Mouse (Mus musculus): ENCODE measurements around the gene Gm20388. TPM values are rescaled to one million over a fixed set of nuclear protein-coding genes. Genes with fewer than 3 reads are reported as not detected.

The Gm20388 gene
- polyA plus RNA-seq, 1 experiment from 2014 or later, result not detected

DNA sequence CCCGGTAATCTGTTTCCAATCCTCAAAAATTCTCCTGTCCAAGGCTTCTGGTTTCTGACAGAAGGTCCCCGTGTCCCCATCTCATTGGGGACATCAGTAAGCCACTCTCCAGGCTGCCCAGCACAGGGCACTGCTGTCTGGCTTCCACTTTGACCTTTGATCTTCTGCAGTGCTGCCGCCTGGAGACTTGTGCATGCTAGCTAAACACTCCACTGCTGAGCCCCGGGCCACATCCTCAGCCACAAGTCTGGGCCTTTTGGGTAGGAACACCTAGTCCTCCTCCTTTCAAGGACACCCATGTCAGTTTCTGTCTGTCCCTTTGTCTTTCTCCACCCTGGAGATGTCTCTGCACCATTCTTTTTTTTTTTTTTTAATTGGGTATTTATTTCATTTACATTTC, 782.3 kb downstream of the Gm20388 start:
- H3K9me3 ChIP-seq (replicated peaks), result no peaks in the 10 kb centered on the region
- ATAC-seq (replicated peaks; ENCODE audit: insufficient number of reproducible peaks, insufficient read depth, low FRiP score, low read depth), result no peak
- H3K27ac ChIP-seq, result no peak overlapping the region
- no peak overlapping the region for H3K4me2 ChIP-seq
- H3K27me3 ChIP-seq, result 0 out of 2 replicates have a peak, but pooled peaks cover 10% of the 10 kb centered on the region
- no peaks in the 10 kb centered on the region for H3K36me3 ChIP-seq
- H3K4me1 ChIP-seq (replicated peaks), result peaks cover 27% of the 10 kb centered on the region
- no peak overlapping the region for H3K4me3 ChIP-seq
- no peak overlapping the region for H3K9ac ChIP-seq
- WGBS, result 66% methylated on average over 4 of the region's 4 CpGs

DNA sequence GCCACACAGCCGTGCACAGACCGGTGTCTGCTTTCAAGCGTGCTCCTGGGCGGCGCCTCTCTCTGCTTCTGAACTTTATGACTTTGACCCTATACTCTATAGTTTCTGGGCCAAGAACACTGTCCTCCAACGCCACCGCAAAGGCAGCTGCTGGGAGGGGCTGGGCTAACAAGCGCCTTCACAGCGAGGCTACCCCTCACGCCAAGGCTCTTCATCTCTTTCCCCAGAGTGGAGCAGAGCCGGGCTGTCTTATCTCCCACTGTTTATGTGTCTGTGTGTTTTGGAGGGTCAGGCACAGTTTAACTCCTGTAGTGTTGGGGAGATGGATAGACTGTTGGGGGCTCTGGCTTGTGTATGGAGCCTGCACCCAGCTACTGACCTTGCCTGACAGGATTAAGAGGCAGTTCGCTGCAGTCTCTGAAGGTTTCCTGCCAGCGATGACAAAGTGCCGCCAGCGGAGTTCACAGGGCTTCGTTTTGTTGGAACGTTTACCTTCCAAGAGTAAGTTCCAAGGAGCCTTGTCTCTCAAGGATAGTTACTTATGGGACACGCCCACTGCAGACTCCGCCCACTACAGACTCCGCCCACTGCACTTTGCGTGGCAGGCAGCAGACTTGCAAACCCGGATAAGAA, 783.3 kb downstream of the Gm20388 start:
- Histone ChIP-seq H3K27me3 (0 out of 2 replicates have a peak, but pooled peaks cover under 1% of the 10 kb centered on the region), H3K9me3 (replicated peaks) (no peaks in the 10 kb centered on the region), H3K4me3 (no peak overlapping the region), H3K27ac (peak overlapping the region; percentile 41; the same call in 1 of the 2 replicates), H3K4me2 (peak overlapping the region; percentile 32), H3K4me1 (replicated peaks) (peaks cover 32% of the 10 kb centered on the region), H3K9ac (no peak overlapping the region), H3K36me3 (no peaks in the 10 kb centered on the region)
- peak; percentile 34; the same call in 1 of the 2 replicates for ATAC-seq (replicated peaks; ENCODE audit: insufficient number of reproducible peaks, insufficient read depth, low FRiP score, low read depth)
- 18% methylated on average over 22 of the region's 22 CpGs for WGBS

DNA sequence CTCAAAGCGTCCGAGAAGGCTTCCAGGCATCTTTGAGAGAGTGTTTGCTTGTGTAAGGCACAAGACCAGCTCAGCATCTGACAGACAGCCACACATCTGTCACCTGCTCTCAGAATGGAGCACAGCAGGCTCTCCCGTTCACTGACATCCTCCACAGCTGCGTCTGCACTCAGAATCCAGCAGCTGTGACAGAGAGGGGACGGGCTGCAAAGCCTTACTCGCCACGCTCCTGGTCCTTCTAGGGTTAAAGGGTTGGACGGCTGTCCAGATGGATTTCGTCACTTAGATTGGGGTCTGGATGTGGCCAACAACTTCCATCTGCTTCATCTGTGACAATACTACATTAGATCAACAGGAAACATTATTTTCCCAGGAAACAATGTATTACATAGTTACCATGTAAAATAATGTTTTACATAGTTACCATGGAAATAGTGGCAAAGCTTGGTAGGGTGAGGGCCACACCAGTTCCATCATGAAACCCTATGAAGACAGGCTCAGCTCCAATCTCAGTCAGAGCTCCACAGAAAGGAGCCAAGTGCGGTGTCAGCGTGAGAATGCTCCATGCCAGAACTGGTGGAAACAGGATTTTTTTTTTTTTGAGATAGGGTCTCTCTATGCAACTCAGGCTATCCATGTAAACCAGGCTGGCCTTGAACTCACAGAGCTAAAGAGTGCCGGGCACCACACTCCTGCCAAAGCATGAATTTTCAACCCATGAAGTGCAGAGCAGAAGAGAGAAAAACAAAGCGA, 785.9 kb downstream of the Gm20388 start:
- peaks cover 38% of the 10 kb centered on the region for H3K4me1 ChIP-seq (replicated peaks)
- H3K9me3 ChIP-seq (replicated peaks), result no peaks in the 10 kb centered on the region
- peak; percentile 45; the same call in 1 of the 2 replicates for ATAC-seq (replicated peaks; ENCODE audit: insufficient number of reproducible peaks, insufficient read depth, low FRiP score, low read depth)
- WGBS, result 24% methylated on average over 13 of the region's 13 CpGs
- no peaks in the 10 kb centered on the region for H3K36me3 ChIP-seq
- H3K27ac ChIP-seq, result peak overlapping the region; percentile 57
- H3K27me3 ChIP-seq, result no peaks in the 10 kb centered on the region
- H3K4me3 ChIP-seq, result no peak overlapping the region
- no peak overlapping the region for H3K4me2 ChIP-seq
- H3K9ac ChIP-seq, result no peak overlapping the region

DNA sequence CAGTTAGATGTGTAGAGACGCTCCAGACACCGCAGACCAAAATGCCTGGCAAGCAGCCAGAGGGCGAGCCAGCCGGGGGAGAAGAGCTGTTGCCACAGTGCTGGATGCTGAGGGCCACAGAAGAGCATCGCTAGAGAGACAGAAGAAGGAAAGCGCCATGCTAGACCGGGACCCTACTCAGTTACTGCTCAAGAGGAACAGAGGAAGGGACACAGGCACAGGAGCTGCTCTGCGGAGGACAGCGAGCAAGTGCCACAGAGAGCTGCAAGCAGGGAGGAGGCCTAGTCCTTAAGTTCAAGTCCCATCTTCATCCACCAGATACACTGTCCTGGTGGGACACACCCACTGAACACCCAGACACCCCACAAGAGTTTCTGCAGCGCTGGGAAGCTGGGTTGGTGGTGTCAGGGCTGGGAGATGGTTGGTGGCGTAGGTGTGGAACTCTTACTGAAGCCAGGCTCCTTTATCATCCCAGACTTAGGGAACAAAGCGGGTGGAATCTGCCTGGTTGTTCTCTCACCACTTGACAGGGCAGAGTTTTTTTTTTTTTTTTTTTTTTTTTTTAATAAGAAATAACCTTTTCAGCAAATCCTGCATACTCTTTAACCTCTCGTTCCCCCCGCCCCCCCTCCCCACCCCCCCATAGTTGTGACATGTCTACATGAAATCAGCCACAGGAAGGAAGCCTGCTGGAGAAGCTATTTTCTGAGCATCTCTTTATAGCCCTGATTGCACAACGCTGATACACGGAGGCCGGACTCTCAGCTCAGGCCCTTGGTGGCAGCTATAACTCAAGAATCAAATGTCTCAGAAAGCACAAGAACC, 786.7 kb downstream of the Gm20388 start:
- H3K27ac ChIP-seq, result peak overlapping the region; percentile 57
- H3K36me3 ChIP-seq, result no peaks in the 10 kb centered on the region
- no peak for ATAC-seq (replicated peaks; ENCODE audit: insufficient number of reproducible peaks, insufficient read depth, low FRiP score, low read depth)
- no peak overlapping the region for H3K4me2 ChIP-seq
- H3K4me3 ChIP-seq, result no peak overlapping the region
- peaks cover 38% of the 10 kb centered on the region for H3K4me1 ChIP-seq (replicated peaks)
- no peaks in the 10 kb centered on the region for H3K9me3 ChIP-seq (replicated peaks)
- H3K27me3 ChIP-seq, result no peaks in the 10 kb centered on the region
- no peak overlapping the region for H3K9ac ChIP-seq
- WGBS, result 43% methylated on average over 17 of the region's 17 CpGs

GRCm38 (mm10) chr8:120697979-120698272, 787.3 kb downstream of the Gm20388 start:
- H3K4me2 ChIP-seq, result no peak overlapping the region
- H3K4me3 ChIP-seq, result no peak overlapping the region
- 0 out of 2 replicates have a peak overlapping the region, but pooled peaks have one; percentile 2 for H3K27ac ChIP-seq
- no peaks in the 10 kb centered on the region for H3K9me3 ChIP-seq (replicated peaks)
- H3K9ac ChIP-seq, result no peak overlapping the region
- H3K4me1 ChIP-seq (replicated peaks), result peaks cover 38% of the 10 kb centered on the region
- H3K36me3 ChIP-seq, result no peaks in the 10 kb centered on the region
- no peak for ATAC-seq (replicated peaks; ENCODE audit: insufficient number of reproducible peaks, insufficient read depth, low FRiP score, low read depth)
- no peaks in the 10 kb centered on the region for H3K27me3 ChIP-seq

DNA sequence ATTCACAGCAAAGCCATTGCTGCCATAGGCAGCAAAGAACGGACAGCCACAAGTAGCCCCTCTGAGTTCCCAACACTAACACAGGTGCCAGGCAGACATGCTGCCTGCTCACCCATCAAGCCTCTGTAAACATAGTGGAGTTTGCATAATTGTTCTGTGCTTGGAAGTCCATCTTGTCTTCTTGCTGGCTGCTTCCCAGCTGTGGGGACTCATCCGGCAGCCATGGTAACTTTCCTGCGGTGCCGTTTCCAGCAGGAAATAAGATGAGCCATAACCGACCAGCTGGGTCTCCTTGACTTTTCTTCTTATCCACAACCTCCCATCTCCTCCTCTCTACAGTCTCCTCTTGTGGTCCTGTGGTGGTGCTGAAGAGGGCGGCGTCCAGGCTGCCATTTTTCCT, 787.8 kb downstream of the Gm20388 start:
- H3K27me3 ChIP-seq, result no peaks in the 10 kb centered on the region
- peaks cover 38% of the 10 kb centered on the region for H3K4me1 ChIP-seq (replicated peaks)
- no peak for ATAC-seq (replicated peaks; ENCODE audit: insufficient number of reproducible peaks, insufficient read depth, low FRiP score, low read depth)
- 70% methylated on average over 7 of the region's 7 CpGs for WGBS
- no peak overlapping the region for H3K9ac ChIP-seq
- peak overlapping the region; percentile 71 for H3K27ac ChIP-seq
- H3K36me3 ChIP-seq, result no peaks in the 10 kb centered on the region
- no peak overlapping the region for H3K4me3 ChIP-seq
- no peak overlapping the region for H3K4me2 ChIP-seq
- no peaks in the 10 kb centered on the region for H3K9me3 ChIP-seq (replicated peaks)

DNA sequence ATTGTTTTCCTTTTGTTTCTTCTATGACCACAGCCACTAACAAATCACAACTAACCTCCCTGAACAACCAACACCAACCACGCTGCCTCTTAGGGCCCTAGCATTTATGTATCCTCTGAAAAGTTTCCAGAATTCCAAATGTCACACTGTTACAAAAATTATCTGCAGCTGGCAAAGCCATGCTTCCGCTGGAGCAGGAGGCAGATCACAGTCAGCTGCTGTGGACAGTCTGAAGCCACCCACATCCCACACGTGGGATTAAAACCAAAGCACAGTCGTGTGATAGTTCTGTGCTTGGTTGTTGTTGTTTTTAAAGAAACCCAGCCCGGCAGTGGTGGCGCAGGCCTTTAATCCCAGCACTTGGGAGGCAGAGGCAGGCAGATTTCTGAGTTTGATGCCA, 788.4 kb downstream of the Gm20388 start:
- Histone ChIP-seq H3K27ac (peak overlapping the region; percentile 71), H3K4me3 (no peak overlapping the region), H3K4me1 (replicated peaks) (peaks cover 34% of the 10 kb centered on the region), H3K36me3 (no peaks in the 10 kb centered on the region), H3K9me3 (replicated peaks) (no peaks in the 10 kb centered on the region), H3K4me2 (no peak overlapping the region), H3K27me3 (no peaks in the 10 kb centered on the region), H3K9ac (no peak overlapping the region)
- no peak for ATAC-seq (replicated peaks; ENCODE audit: insufficient number of reproducible peaks, insufficient read depth, low FRiP score, low read depth)
- 61% methylated on average over 6 of the region's 6 CpGs for WGBS

GRCm38 (mm10) chr8:120699565-120699964, 788.9 kb downstream of the Gm20388 start:
- WGBS, result 55% methylated on average over 2 of the region's 2 CpGs
- peak overlapping the region; percentile 71 for H3K27ac ChIP-seq
- H3K27me3 ChIP-seq, result 0 out of 2 replicates have a peak, but pooled peaks cover 2% of the 10 kb centered on the region
- no peak overlapping the region for H3K4me3 ChIP-seq
- H3K9me3 ChIP-seq (replicated peaks), result no peaks in the 10 kb centered on the region
- no peaks in the 10 kb centered on the region for H3K36me3 ChIP-seq
- H3K4me1 ChIP-seq (replicated peaks), result peaks cover 29% of the 10 kb centered on the region
- no peak overlapping the region for H3K4me2 ChIP-seq
- H3K9ac ChIP-seq, result no peak overlapping the region
- no peak for ATAC-seq (replicated peaks; ENCODE audit: insufficient number of reproducible peaks, insufficient read depth, low FRiP score, low read depth)

DNA sequence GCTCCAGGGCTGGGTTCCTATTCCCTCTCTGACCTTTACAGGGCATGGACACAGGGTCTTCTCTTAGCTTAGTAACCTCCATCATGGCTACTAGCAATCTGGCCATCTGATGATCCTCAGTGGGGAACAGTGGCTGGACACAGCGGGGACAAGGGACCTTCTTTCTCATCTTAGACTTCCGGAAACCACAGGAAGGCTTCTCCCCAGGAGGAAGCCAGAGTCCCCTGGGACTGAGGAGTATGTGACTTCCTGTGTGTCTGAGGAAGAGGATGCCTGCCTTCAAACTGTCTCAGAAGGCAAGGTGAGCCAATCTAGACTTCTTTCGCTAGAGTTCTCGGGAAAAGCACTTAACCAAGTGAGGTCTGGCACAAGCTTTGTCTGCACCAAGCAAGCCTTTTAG, 789.4 kb downstream of the Gm20388 start:
- no peak overlapping the region for H3K4me3 ChIP-seq
- 0 out of 2 replicates have a peak, but pooled peaks cover 3% of the 10 kb centered on the region for H3K27me3 ChIP-seq
- ATAC-seq (replicated peaks; ENCODE audit: insufficient number of reproducible peaks, insufficient read depth, low FRiP score, low read depth), result no peak
- no peak overlapping the region for H3K9ac ChIP-seq
- H3K27ac ChIP-seq, result peak overlapping the region; percentile 71
- no peaks in the 10 kb centered on the region for H3K9me3 ChIP-seq (replicated peaks)
- no peak overlapping the region for H3K4me2 ChIP-seq
- H3K36me3 ChIP-seq, result no peaks in the 10 kb centered on the region
- H3K4me1 ChIP-seq (replicated peaks), result peaks cover 28% of the 10 kb centered on the region
- WGBS, result 54% methylated on average over 4 of the region's 4 CpGs

- WGBS, result 47% methylated on average over 19 of the region's 19 CpGs
- Histone ChIP-seq H3K4me3 (no peak overlapping the region), H3K36me3 (no peaks in the 10 kb centered on the region), H3K9me3 (replicated peaks) (no peaks in the 10 kb centered on the region), H3K9ac (no peak overlapping the region), H3K4me1 (replicated peaks) (peaks cover 16% of the 10 kb centered on the region), H3K4me2 (no peak overlapping the region), H3K27me3 (0 out of 2 replicates have a peak, but pooled peaks cover 6% of the 10 kb centered on the region), H3K27ac (no peak overlapping the region)
- ATAC-seq (replicated peaks; ENCODE audit: insufficient number of reproducible peaks, insufficient read depth, low FRiP score, low read depth), result no peak
These were observed 791.3 kb downstream of the Gm20388 start for GRCm38 (mm10) chr8:120701758-120702465.

DNA sequence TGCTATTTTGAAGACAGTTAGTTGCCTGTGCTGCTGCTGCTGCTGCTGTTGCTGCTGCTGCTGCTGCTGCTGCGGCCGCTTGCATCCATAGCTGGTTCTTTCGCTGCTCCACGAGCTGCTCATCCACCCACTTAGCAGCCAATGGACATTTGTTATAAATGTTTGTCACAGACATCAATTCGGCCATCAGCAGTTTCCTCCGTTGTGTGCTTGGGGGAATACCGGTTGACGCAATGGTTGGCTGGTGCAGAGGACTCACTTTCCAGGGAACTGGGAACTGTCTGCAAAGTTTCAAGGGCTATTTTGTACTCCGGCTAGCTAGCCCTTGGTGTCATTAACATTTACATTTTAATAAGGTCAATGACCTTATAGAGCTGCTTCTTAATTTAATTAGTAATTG, 793.6 kb downstream of the Gm20388 start:
- Histone ChIP-seq H3K36me3 (no peaks in the 10 kb centered on the region), H3K9ac (no peak overlapping the region), H3K4me1 (replicated peaks) (peaks cover 6% of the 10 kb centered on the region), H3K9me3 (replicated peaks) (no peaks in the 10 kb centered on the region), H3K27me3 (0 out of 2 replicates have a peak, but pooled peaks cover 6% of the 10 kb centered on the region), H3K4me3 (no peak overlapping the region), H3K4me2 (no peak overlapping the region), H3K27ac (no peak overlapping the region)
- ATAC-seq (replicated peaks; ENCODE audit: insufficient number of reproducible peaks, insufficient read depth, low FRiP score, low read depth), result no peak
- WGBS, result 75% methylated on average over 9 of the region's 9 CpGs
